Mouse (Mus musculus): Measurements from ENCODE around the gene Slc5a5. TPM values are rescaled to one million over a fixed set of nuclear protein-coding genes. Genes with fewer than 3 reads are reported as not detected.

Gene Slc5a5
- 165 and 247 TPM in 2 replicates for polyA plus RNA-seq (2012; rRNA removed)

GRCm38 (mm10) chr8:70892022-70892895, at the start of gene Slc5a5:
Gene Slc5a5 (minus strand): TSS chr8:70892757.

GRCm38 (mm10) chr8:70905831-70906736, 13.5 kb upstream of the Slc5a5 start, which contains the start of gene Map1s:
Gene Map1s (plus strand): TSS chr8:70905932.

GRCm38 (mm10) chr8:70897021-70897680, 4.6 kb upstream of the Slc5a5 start, which contains the start of gene Rpl18a:
Gene Rpl18a (minus strand): TSS chr8:70897412.

GRCm38 (mm10) chr8:70873364-70873985, 19.1 kb downstream of the Slc5a5 start, which contains the start of gene Ccdc124:
Gene Ccdc124 (minus strand): TSS chr8:70873935.

GRCm38 (mm10) chr8:70862824-70863641, 29.5 kb downstream of the Slc5a5 start, which contains the start of gene Kcnn1:
Gene Kcnn1 (minus strand): TSS chr8:70863258.

GRCm38 (mm10) chr8:70839408-70840351, 52.9 kb downstream of the Slc5a5 start, which contains the start of gene Arrdc2:
Gene Arrdc2 (minus strand): TSS chr8:70839720.

Other genes starting within 250 kb of the Slc5a5 start
- 6.0 and 8.1 TPM in 2 replicates for gene Pgpep1, start 232.4 kb downstream of the Slc5a5 start, polyA plus RNA-seq (2012; rRNA removed)
- 43.4 and 55.5 TPM in 2 replicates for gene Lsm4, start 219.5 kb downstream of the Slc5a5 start, polyA plus RNA-seq (2012; rRNA removed)
- 305 and 826 TPM in 2 replicates for gene Jund, start 193.8 kb downstream of the Slc5a5 start, polyA plus RNA-seq (2012; rRNA removed)
- gene Iqcn, start 189.3 kb downstream of the Slc5a5 start, polyA plus RNA-seq (2012; rRNA removed) = 0.01 and 0.06 TPM in 2 replicates
- gene Gm3336, start 174.2 kb downstream of the Slc5a5 start, polyA plus RNA-seq (2012; rRNA removed) = 78.8 and 98.8 TPM in 2 replicates
- 4.4 and 8.1 TPM in 2 replicates for gene Pde4c, start 169.0 kb downstream of the Slc5a5 start, polyA plus RNA-seq (2012; rRNA removed)
- 26.6 and 31.2 TPM in 2 replicates for gene Rab3a, start 138.1 kb downstream of the Slc5a5 start, polyA plus RNA-seq (2012; rRNA removed)
- 90.0 and 283 TPM in 2 replicates for gene Mpv17l2, start 131.8 kb downstream of the Slc5a5 start, polyA plus RNA-seq (2012; rRNA removed)
- gene Pik3r2, start 116.0 kb downstream of the Slc5a5 start, polyA plus RNA-seq (2012; rRNA removed) = 152 and 224 TPM in 2 replicates
- gene Mast3, start 87.7 kb downstream of the Slc5a5 start, polyA plus RNA-seq (2012; rRNA removed) = 40.6 and 40.8 TPM in 2 replicates
- 0.27 and 0.49 TPM in 2 replicates for gene Il12rb1, start 84.3 kb downstream of the Slc5a5 start, polyA plus RNA-seq (2012; rRNA removed)
- 34.5 and 41.1 TPM in 2 replicates for gene Arrdc2, start 53.0 kb downstream of the Slc5a5 start, polyA plus RNA-seq (2012; rRNA removed)
- 2.6 and 3.1 TPM in 2 replicates for gene Kcnn1, start 29.5 kb downstream of the Slc5a5 start, polyA plus RNA-seq (2012; rRNA removed)
- 38.7 and 55.7 TPM in 2 replicates for gene Ccdc124, start 18.8 kb downstream of the Slc5a5 start, polyA plus RNA-seq (2012; rRNA removed)
- gene Rpl18a, start 4.7 kb upstream of the Slc5a5 start, polyA plus RNA-seq (2012; rRNA removed) = 3,410 and 3,519 TPM in 2 replicates
- gene Map1s, start 13.2 kb upstream of the Slc5a5 start, polyA plus RNA-seq (2012; rRNA removed) = 19.5 and 26.4 TPM in 2 replicates

Measured in stomach, adult 2 months (tissue).